Mouse (Mus musculus) induced T-regulatory cell, adult 2 months (primary cell): ENCODE results near the gene Vmn1r183.
"Not testable (repeated sequence)": the region's sequence is repeated elsewhere in the genome, so short reads cannot be mapped to it uniquely, and the experiment has no call there.

Experiments used
- DNase-seq: peaks from one replicate; pipeline ENCODE4 v3.0.0-alpha.2; 2012; ENCODE audit warnings: low read depth

Gene Vmn1r183

DNA sequence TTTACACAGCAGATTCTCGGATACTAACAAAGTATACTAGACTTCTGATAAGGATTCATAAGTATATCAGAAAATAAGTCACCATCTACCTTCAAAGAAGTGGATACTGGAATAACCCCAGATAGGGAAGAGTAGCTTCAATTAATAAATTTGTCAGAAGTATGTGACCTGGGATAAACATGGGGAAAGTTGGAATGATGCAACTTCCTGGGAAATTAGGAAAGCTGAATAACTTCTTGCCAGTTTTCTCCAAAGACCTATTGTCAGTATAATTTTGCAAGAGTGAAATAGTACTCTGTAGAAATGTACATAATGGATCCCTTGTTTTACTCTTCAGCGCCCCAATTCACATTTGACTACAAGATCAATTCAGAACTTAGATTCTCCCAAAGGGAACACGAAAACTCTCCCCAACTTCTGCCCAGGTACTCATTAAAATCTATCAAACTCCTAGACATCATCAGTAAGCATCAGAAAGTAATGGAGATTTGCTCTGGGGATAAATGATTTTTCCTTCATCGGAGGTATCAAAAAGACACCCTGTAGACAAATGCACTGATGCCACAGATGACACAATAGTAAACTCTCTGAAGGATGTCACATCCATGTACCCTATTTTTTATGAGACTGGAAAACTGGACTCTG lies at the start of gene Vmn1r183:
TSS of gene Vmn1r183 (plus strand) at position 595 of the 645 bp plus-strand sequence.
- no peak for DNase-seq

DNA sequence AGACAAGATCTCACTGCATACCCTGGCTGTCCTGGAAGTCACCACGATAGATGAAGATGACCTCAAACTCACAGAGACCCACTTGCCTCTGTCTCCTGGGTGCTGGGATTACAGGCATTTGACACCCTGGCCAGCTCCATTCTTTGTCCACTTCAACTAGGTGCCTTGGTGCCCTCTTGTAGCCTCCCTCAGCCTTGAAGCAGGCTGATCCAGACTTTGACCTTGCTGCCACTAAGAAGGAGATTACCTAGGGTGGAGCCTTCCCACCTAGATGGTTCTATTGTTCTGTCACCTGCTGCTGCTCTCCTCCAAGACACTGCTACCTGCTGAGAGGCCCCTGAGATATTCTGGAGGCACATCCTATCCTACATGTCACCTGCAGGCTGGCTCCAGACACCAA lies 21.4 kb downstream of the Vmn1r183 start:
- DNase-seq, result not testable (repeated sequence)

DNA sequence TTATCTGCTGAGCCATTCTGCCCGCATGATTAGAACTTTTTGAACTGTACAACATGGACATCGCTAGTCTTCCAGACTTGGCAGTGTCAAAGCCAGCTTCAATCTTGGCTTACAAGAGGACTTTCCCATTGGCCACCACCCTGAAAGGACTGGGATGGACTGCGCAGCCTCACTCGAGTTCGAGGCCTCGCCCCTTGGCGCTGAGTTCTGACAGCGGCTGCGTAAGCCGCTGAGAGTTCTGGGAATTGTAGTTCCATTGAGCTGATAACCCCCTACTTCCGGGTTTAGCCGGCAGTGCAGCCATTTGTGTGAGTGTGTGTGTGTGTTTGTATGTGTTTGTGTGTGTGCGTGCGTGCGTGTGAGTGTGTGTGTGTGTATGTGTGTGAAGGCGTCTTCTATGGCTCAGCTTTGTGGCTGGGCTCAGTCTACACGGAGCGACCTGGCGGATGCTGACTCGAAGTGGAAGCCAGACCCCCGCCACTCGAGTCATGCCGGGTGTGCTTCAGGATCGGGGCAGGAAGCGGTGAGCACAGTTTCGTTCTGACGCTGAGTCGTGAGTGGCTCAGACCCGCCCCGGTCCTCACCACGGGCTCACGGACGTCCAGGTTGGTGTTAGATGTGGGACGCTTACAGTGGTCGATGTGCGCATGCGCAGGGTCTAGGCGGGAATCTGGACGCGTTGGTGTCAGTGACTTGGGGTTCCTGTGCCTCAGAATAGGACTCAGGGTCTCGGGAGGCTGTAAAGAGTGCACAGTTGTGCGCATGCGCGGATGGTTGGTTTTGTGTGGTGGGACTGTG lies 28.8 kb downstream of the Vmn1r183 start, which contains the start of gene Zfp180:
TSS of gene Zfp180 (plus strand) at position 291 of the 798 bp plus-strand sequence.
- peak; percentile 98 for DNase-seq

DNA sequence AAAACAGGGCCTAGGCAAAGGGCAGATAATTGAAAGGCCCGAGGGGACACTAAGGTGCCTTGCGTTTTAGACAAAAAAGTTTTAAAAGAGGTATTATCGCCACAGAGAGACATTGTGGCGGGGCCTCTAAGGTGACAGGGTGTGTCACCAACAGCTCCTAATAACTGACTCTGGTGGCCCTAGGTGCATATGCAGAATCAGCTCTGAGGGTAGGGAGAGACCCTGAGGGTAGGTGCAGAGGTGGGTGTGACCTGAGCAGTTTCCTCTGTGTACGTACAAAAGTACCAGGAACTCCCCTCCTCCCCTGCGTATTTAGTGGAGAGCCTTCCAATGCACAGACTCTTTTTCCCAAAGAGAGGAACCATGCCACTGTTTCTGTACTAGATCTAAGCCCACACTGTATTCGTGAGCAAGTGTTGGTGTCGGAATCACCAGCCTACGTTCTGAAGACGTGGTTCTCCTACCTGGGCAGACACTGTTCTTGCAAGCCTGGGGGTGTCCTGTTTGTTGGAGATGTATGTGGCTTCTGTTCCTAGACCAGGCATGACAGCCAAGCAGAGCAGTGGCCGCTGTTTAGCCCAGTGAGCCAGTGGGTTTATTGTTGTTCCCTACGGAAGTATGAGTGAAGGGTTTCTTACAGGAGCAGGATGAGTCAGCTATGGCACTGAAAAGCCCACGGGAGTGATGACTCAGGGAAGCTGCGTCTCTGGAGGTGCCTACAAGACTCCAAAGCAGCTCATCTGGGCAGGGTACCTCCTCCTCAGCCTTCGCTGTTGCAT lies 29.6 kb downstream of the Vmn1r183 start:
- DNase-seq, result no peak

DNA sequence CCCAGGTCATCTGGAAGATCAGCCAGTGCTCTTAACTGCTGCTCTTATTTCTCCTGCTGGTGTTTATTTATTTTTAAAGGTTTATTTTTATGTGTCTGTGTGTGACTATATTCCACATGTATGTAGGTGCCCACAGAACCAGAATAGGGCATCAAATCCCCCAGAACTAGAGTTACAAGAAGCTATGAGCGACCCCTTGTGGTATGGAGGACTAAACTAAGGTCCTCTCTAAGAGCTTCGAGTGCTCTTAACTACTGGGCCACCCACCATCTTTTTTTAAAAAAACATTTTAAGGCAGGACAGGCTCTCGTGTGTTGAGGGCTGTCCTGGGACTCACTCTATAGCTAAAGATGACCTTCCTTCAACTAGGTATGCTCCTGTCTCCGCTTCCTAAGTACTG lies 33.8 kb downstream of the Vmn1r183 start:
- peak; percentile 31 for DNase-seq

DNA sequence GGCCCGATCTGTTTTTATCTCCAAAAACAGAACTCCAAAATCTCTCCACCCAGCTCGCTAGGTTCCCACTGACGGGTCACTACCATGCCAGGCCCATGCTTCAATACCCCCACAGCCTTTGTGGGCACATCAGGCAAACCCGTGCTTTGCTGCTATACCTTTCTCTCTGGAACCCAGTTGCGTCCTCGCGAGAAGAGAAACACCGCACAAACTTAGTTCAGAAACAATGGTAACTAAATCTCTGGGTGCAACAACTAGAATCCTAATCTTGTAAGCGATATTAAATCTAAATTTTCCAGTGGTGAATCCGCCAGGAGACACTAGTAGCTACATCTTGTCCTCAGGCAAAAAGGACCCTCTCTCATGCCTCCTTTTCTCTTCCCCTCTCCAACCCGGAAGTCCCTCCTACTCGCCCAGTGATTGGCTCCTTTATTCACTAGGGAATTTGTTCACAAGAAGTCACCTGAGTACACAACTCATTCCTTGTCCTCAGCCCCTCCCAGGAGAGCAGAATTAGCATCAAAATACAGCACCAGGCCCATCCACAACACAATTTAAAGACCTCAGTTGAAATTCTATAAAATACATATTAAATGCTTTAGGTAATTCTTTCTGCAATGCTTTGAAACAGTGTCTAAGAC lies 34.6 kb downstream of the Vmn1r183 start:
- no peak for DNase-seq

DNA sequence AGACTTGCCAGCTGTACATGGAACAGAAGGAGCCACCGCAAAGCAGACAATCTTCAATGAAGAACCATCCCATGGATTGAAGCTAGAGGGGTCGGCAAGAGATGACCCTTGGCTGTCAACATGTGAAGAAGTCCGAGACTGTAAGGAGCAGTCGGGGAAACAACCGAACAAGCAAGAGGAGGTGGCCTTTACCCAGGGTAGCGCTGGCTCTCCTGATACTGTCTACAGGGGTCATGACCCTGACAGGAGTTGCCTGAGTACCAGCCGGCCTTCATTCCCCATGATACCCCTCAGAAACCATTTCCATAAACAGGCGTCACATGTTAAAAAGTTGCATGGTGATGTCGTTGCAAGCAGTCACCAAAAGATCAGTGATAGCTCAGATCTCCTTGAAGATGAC lies 51.3 kb downstream of the Vmn1r183 start:
- DNase-seq, result no peak

DNA sequence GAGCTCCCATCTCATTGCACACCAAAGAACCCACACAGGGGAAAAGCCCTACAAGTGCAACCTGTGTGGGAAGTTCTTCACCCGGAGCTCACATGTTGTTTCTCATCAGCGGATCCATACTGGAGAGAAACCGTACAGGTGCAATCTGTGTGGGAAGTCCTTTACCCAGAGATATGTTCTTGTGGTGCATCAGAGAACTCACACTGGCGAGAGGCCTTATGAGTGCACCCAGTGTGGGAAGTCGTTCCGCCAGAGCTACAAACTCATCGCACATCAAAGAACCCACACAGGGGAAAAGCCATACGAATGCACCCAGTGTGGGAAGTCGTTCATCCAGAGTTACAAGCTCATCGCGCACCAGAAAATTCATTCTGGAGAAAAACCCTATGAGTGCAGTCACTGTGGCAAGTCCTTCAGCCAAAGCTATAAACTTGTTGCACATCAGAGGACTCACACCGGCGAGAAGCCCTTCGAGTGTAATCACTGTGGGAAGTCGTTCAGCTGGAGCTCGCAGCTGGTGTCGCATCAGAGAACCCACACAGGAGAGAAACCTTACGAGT lies 52.2 kb downstream of the Vmn1r183 start:
- DNase-seq, result no peak

DNA sequence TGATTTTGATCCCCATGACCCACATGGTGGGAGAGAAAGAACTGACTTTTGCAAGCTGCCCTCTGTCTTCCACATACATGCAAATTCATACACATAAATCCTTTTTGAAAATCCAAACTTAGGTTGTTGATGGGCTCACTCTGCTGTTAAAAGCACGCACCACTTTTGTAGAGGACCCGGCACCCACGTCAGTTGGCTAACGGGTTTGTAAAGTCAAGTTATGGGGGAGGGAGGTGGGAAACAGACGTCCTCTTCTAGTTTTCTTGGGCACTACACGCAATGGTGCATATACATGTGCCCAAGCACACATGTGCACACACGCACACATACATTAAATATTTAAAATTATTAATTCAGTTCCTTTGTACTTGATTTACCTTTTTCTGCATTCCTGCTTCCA lies 57.8 kb downstream of the Vmn1r183 start:
- DNase-seq, result no peak

DNA sequence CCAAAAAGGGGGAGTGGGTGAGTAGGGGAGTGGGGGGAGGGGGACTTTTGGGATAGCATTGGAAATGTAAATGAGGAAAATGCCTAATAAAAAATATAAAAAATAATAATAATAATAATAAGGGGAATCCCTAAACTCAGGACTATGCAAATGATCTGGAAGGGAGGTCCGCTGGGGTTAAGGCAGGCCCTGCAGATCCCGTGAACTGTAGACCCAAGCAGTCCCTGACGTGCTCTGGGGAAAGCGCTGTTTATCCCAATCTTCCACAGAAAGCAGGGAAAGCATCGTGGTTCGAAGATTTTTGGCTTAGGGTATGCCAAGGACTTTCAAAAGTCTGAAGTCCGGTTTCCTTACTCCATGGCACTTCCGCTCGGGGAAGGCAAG lies 58.7 kb downstream of the Vmn1r183 start:
- no peak for DNase-seq

DNA sequence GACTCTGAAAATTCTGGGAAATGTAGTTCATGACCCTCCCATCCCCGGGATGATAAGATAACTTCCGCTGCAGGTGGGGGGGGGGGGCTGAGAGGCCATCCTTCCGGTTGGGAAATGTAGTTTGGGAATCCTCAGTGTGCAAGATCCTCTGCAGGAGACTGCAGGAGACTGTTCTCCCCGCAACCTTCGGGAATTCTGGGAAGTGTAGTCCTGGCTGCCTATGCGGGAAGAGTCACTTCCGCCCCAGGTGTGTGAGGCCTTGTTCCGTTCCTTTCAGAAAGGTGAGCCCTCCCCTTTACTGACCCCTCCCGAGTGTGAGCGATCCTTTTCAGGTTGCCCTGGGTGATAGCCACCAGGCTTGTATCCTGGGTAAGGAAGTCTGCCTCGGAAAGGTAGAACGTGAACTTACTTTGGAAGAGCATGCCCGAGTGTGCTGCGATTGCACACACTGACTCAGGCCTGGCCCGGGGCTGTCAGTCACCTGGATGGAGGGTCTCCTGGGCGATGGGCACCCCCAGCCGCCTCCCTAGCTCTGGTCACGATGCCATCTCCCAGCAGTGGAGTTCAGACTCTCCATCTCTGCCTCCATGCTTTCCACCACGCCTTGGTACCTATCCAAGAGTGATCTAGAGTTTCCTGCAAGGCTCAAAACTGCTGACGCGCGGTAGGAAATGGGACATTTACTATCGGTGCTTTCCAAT lies 59.3 kb downstream of the Vmn1r183 start, which contains the start of gene Zfp112:
TSS of gene Zfp112 (plus strand) at position 159 of the 701 bp plus-strand sequence.
- no peak for DNase-seq

DNA sequence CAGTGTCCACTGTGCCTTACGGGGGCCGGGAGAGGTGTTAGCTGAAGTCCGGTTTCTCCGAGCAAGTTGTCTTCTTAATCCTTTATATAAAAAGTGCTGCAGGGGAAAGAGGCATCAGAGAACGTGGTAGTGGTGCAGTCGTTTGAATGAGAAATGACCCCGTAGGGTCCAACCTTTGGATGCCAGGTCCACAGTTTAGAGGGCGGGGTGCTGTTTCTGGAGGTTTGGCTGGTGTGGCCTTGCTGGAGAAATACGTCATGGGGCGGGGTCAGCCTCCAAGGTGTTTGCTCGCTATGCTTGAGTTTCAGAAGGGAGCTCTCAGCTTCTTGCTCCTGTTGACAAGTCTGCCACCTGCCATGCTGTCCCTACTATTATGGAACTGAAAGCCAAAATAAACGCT lies 59.9 kb downstream of the Vmn1r183 start:
- DNase-seq, result peak; percentile 22
